Mouse (Mus musculus) forebrain, embryonic 11.5 days (tissue): Measurements from ENCODE around the gene Pim1. TPM values are rescaled to one million over a fixed set of nuclear protein-coding genes. Genes with fewer than 3 reads are reported as not detected.

Source experiments
- ATAC-seq: fragments of 200-750 bp; cut with Nextera tagmentation; replicated peaks from 2 replicates; pipeline ENCODE4 v1.8.0; 2017; ENCODE audit warnings: moderate TSS enrichment; ENCODE audit not compliant: low FRiP score
- DNase-seq: peaks from one replicate; pipeline ENCODE4 v3.0.0-alpha.2; 2017; ENCODE audit warnings: low spot score
- H3K27ac ChIP-seq: fragments of 300-500 bp; sonication (generic); 2 replicates; pipeline ENCODE4 v1.5.1; 2014; ENCODE audit warnings: low read depth, low read length
- H3K27me3 ChIP-seq: fragments of 300-500 bp; sonication (generic); 2 replicates; pipeline ENCODE4 v1.6.1; 2014; ENCODE audit warnings: mild to moderate bottlenecking, low read length, mixed read lengths; ENCODE audit not compliant: control insufficient read depth, insufficient read depth
- H3K36me3 ChIP-seq: fragments of 300-500 bp; sonication (generic); 2 replicates; pipeline ENCODE4 v1.6.1; 2014; ENCODE audit warnings: mild to moderate bottlenecking, low read length, moderate library complexity, mixed read lengths; ENCODE audit not compliant: control insufficient read depth, insufficient read depth
- H3K4me1 ChIP-seq: fragments of 300-500 bp; sonication (generic); replicated peaks from 2 replicates; pipeline ENCODE4 v1.6.1; 2014; ENCODE audit warnings: low read length, mixed read lengths; ENCODE audit not compliant: control insufficient read depth, insufficient read depth
- H3K4me2 ChIP-seq: fragments of 300-500 bp; sonication (generic); 2 replicates; pipeline ENCODE4 v1.6.1; 2014; ENCODE audit warnings: low read depth, mild to moderate bottlenecking, low read length, moderate library complexity, mixed read lengths; ENCODE audit not compliant: severe bottlenecking
- H3K4me3 ChIP-seq: fragments of 300-500 bp; sonication (generic); 2 replicates; pipeline ENCODE4 v1.5.1; 2014; ENCODE audit warnings: low read depth, low read length
- H3K9ac ChIP-seq: fragments of 300-500 bp; sonication (generic); 2 replicates; pipeline ENCODE4 v1.6.1; 2014; ENCODE audit warnings: low read length
- H3K9me3 ChIP-seq: fragments of 300-500 bp; sonication (generic); 2 replicates; pipeline ENCODE4 v1.6.1; 2016; ENCODE audit warnings: low read length, mixed read lengths; ENCODE audit not compliant: control insufficient read depth
- WGBS: fragments of 180-500 bp; shearing (Covaris S2); extraction: QIAGEN DNeasy Blood & Tissue Kit; methylation state at CpG from one replicate; pipeline ENCODE4 v1.1.7; 2014; 5-methylcytosine and 5-hydroxymethylcytosine counted together
- polyA plus RNA-seq: library from polyadenylated mRNA; unstranded; fragments of >200 nt; fragmentation: Nextera tagmentation; extraction: Ambion mirVana; gene quantifications from 2 replicates; pipeline ENCODE4 v1.2.1, GENCODE M21; 2014

The Pim1 gene
- polyA plus RNA-seq, 1 experiment from 2014 or later, result 21.1 TPM

GRCm38 (mm10) chr17:29459321-29460118 lies 31.0 kb upstream of the Pim1 start:
- 5% methylated on average over 24 of the region's 24 CpGs for WGBS
- Histone ChIP-seq H3K27me3 (no peaks in the 10 kb centered on the region), H3K36me3 (no peaks in the 10 kb centered on the region), H3K4me2 (peak overlapping the region; percentile 47), H3K9ac (peak overlapping the region; percentile 44), H3K9me3 (no peaks in the 10 kb centered on the region), H3K27ac (peak overlapping the region; percentile 66; the same call in 1 of the 2 replicates), H3K4me1 (peaks cover 39% of the 10 kb centered on the region), H3K4me3 (peak overlapping the region; percentile 17)
- peak; percentile 39; the same call in 1 of the 2 replicates for ATAC-seq
- peak; percentile 65 for DNase-seq

GRCm38 (mm10) chr17:29460119-29460505 lies 30.4 kb upstream of the Pim1 start:
- H3K36me3 ChIP-seq, result no peaks in the 10 kb centered on the region
- WGBS, result 27% methylated on average over 5 of the region's 5 CpGs
- no peaks in the 10 kb centered on the region for H3K9me3 ChIP-seq
- no peak overlapping the region; the same call in 1 of the 2 replicates for H3K9ac ChIP-seq
- H3K4me3 ChIP-seq, result no peak overlapping the region
- H3K27ac ChIP-seq, result no peak overlapping the region
- H3K4me1 ChIP-seq, result peaks cover 39% of the 10 kb centered on the region
- H3K4me2 ChIP-seq, result peak overlapping the region; percentile 47; the same call in 1 of the 2 replicates
- DNase-seq, result no peak
- H3K27me3 ChIP-seq, result no peaks in the 10 kb centered on the region
- ATAC-seq, result no peak

- no peaks in the 10 kb centered on the region for H3K27me3 ChIP-seq
- peaks cover 30% of the 10 kb centered on the region for H3K4me1 ChIP-seq
- ATAC-seq (peak; percentile 42), DNase-seq (peak; percentile 71)
- peak overlapping the region; percentile 54 for H3K4me2 ChIP-seq
- 3% methylated on average over 13 of the region's 13 CpGs for WGBS
- H3K27ac ChIP-seq, result peak overlapping the region; percentile 90
- H3K9me3 ChIP-seq, result no peaks in the 10 kb centered on the region
- peak overlapping the region; percentile 61 for H3K9ac ChIP-seq
- no peaks in the 10 kb centered on the region for H3K36me3 ChIP-seq
- H3K4me3 ChIP-seq, result peak overlapping the region; percentile 20
Measured at GRCm38 (mm10) chr17:29463627-29464026, 26.9 kb upstream of the Pim1 start.

- H3K27ac ChIP-seq, result peak overlapping the region; percentile 90
- no peaks in the 10 kb centered on the region for H3K36me3 ChIP-seq
- WGBS, result under 1% methylated on average over 14 of the region's 14 CpGs
- ATAC-seq, result peak; percentile 73
- peaks cover 29% of the 10 kb centered on the region for H3K4me1 ChIP-seq
- H3K9me3 ChIP-seq, result no peaks in the 10 kb centered on the region
- peak overlapping the region; percentile 61 for H3K9ac ChIP-seq
- H3K4me3 ChIP-seq, result peak overlapping the region; percentile 20
- peak; percentile 91 for DNase-seq
- peak overlapping the region; percentile 54 for H3K4me2 ChIP-seq
- no peaks in the 10 kb centered on the region for H3K27me3 ChIP-seq
Measured at GRCm38 (mm10) chr17:29464068-29464467, 26.5 kb upstream of the Pim1 start.

GRCm38 (mm10) chr17:29464519-29465140 lies 25.9 kb upstream of the Pim1 start:
- peak overlapping the region; percentile 90 for H3K27ac ChIP-seq
- peak overlapping the region; percentile 54 for H3K4me2 ChIP-seq
- ATAC-seq (0 out of 2 replicates have a peak, but pooled peaks have one; percentile 2), DNase-seq (no peak)
- no peaks in the 10 kb centered on the region for H3K36me3 ChIP-seq
- H3K27me3 ChIP-seq, result no peaks in the 10 kb centered on the region
- peak overlapping the region; percentile 20; the same call in 1 of the 2 replicates for H3K4me3 ChIP-seq
- peaks cover 24% of the 10 kb centered on the region for H3K4me1 ChIP-seq
- 6% methylated on average over 17 of the region's 17 CpGs for WGBS
- peak overlapping the region; percentile 50; the same call in 1 of the 2 replicates for H3K9ac ChIP-seq
- H3K9me3 ChIP-seq, result no peaks in the 10 kb centered on the region

GRCm38 (mm10) chr17:29465405-29466010 lies 25.0 kb upstream of the Pim1 start:
- H3K4me2 ChIP-seq, result no peak overlapping the region
- no peak overlapping the region; the same call in 1 of the 2 replicates for H3K27ac ChIP-seq
- no peak overlapping the region for H3K4me3 ChIP-seq
- DNase-seq (no peak), ATAC-seq (no peak)
- peaks cover 17% of the 10 kb centered on the region; the same call in 1 of the 2 replicates for H3K4me1 ChIP-seq
- H3K9ac ChIP-seq, result no peak overlapping the region
- no peaks in the 10 kb centered on the region for H3K27me3 ChIP-seq
- H3K9me3 ChIP-seq, result no peaks in the 10 kb centered on the region
- 8% methylated on average over 9 of the region's 9 CpGs for WGBS
- H3K36me3 ChIP-seq, result no peaks in the 10 kb centered on the region

- WGBS, result 12% methylated on average over 11 of the region's 11 CpGs
- DNase-seq (no peak), ATAC-seq (no peak)
- Histone ChIP-seq H3K27ac (peak overlapping the region; percentile 70; the same call in 1 of the 2 replicates), H3K4me2 (peak overlapping the region; percentile 21; the same call in 1 of the 2 replicates), H3K9ac (no peak overlapping the region), H3K4me3 (no peak overlapping the region), H3K27me3 (no peaks in the 10 kb centered on the region), H3K36me3 (no peaks in the 10 kb centered on the region), H3K4me1 (peaks cover 17% of the 10 kb centered on the region; the same call in 1 of the 2 replicates), H3K9me3 (no peaks in the 10 kb centered on the region)
Measured at GRCm38 (mm10) chr17:29467030-29467429, 23.5 kb upstream of the Pim1 start.

GRCm38 (mm10) chr17:29473466-29473865 lies 17.1 kb upstream of the Pim1 start:
- ATAC-seq (no peak), DNase-seq (no peak)
- no peak overlapping the region for H3K9ac ChIP-seq
- no peak overlapping the region for H3K4me2 ChIP-seq
- no peaks in the 10 kb centered on the region for H3K9me3 ChIP-seq
- no peaks in the 10 kb centered on the region for H3K36me3 ChIP-seq
- 0 out of 2 replicates have a peak, but pooled peaks cover 1% of the 10 kb centered on the region for H3K4me1 ChIP-seq
- 97% methylated on average over 10 of the region's 10 CpGs for WGBS
- H3K4me3 ChIP-seq, result no peak overlapping the region
- no peaks in the 10 kb centered on the region for H3K27me3 ChIP-seq
- no peak overlapping the region for H3K27ac ChIP-seq
